Mouse (Mus musculus) testis, adult 2 months (tissue): ENCODE measurements around the gene Dhh. TPM values are rescaled to one million over a fixed set of nuclear protein-coding genes. Genes with fewer than 3 reads are reported as not detected.

ENCODE experiments used
- H3K27ac ChIP-seq: fragments of 200-500 bp; 2 replicates; pipeline ENCODE4 v1.5.1; 2012; ENCODE audit warnings: low read depth, low read length; ENCODE audit not compliant: control insufficient read depth, insufficient read depth
- H3K27me3 ChIP-seq: fragments of 200-500 bp; 2 replicates; pipeline ENCODE4 v1.6.1; 2012; ENCODE audit warnings: mild to moderate bottlenecking, low read length, moderate library complexity; ENCODE audit not compliant: control insufficient read depth, insufficient read depth
- H3K36me3 ChIP-seq: fragments of 200-500 bp; 2 replicates; pipeline ENCODE4 v1.6.1; 2012; ENCODE audit warnings: mild to moderate bottlenecking, low read length; ENCODE audit not compliant: control insufficient read depth, insufficient read depth
- H3K4me1 ChIP-seq: fragments of 200-500 bp; 2 replicates; pipeline ENCODE4 v1.6.1; 2012; ENCODE audit warnings: low read length; ENCODE audit not compliant: control insufficient read depth, insufficient read depth
- H3K4me3 ChIP-seq: fragments of 200-500 bp; 2 replicates; pipeline ENCODE4 v1.5.1; 2012; ENCODE audit warnings: low read depth, mild to moderate bottlenecking, low read length, moderate library complexity, mixed read lengths; ENCODE audit not compliant: control insufficient read depth
- CTCF ChIP-seq: fragments of 200-500 bp; IDR thresholded peaks from 2 replicates; pipeline ENCODE4 v1.5.1; 2012; ENCODE audit warnings: low read depth, mild to moderate bottlenecking, inconsistent platforms, low read length, moderate library complexity; ENCODE audit not compliant: control insufficient read depth, insufficient read depth, insufficient replicate concordance
- POLR2A ChIP-seq: fragments of 200-500 bp; IDR thresholded peaks from 2 replicates; pipeline ENCODE4 v1.6.1; 2012; ENCODE audit warnings: low read depth, mild to moderate bottlenecking, inconsistent platforms, low read length, moderate library complexity; ENCODE audit not compliant: control insufficient read depth
- polyA plus RNA-seq: library from polyadenylated mRNA; depleted of rRNA; stranded (reverse); fragments of >200 nt; gene quantifications from 2 replicates; pipeline ENCODE4 v1.2.3, GENCODE M21; 2012

Dhh gene
- polyA plus RNA-seq, 1 experiment: 10.8 TPM

GRCm38 (mm10) chr15:98853161-98853937 lies 45.0 kb downstream of the Dhh start:
- Histone ChIP-seq H3K4me1 (no peaks in the 10 kb centered on the region), H3K36me3 (peaks cover 2% of the 10 kb centered on the region; the same call in 1 of the 2 replicates), H3K27me3 (no peaks in the 10 kb centered on the region), H3K4me3 (no peak overlapping the region), H3K27ac (no peak overlapping the region)
- no peak for TF ChIP-seq POLR2A
- no peak for TF ChIP-seq CTCF

- TF ChIP-seq CTCF (no peak), POLR2A (no peak)
- no peak overlapping the region for H3K4me3 ChIP-seq
- no peak overlapping the region for H3K27ac ChIP-seq
- peaks cover 2% of the 10 kb centered on the region; the same call in 1 of the 2 replicates for H3K36me3 ChIP-seq
- H3K27me3 ChIP-seq: no peaks in the 10 kb centered on the region
- H3K4me1 ChIP-seq: no peaks in the 10 kb centered on the region
Measured at GRCm38 (mm10) chr15:98852733-98853132, 45.6 kb downstream of the Dhh start.

DNA sequence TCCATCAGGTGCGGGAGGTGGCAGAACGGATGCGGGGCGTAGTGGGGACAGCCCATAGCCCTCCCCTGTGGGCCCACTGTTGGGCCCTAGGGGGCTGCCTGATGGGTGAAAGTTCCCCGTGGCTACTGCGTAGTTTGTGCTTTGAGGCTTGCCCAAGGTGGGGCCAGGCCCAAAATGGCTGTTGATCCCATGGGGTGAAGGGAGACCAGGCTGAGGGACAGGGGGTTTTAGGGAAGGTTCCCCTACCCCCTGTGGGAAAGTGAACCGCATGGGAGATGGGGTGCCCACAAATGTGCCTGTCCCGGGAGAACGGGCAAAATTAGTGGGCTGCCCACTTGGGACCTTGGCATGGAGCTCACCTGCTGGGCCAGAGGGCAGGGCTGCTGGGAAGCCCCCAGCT lies 46.3 kb downstream of the Dhh start:
- no peak overlapping the region for H3K27ac ChIP-seq
- peaks cover 2% of the 10 kb centered on the region; the same call in 1 of the 2 replicates for H3K36me3 ChIP-seq
- no peaks in the 10 kb centered on the region for H3K27me3 ChIP-seq
- H3K4me3 ChIP-seq: no peak overlapping the region
- TF ChIP-seq CTCF: no peak
- TF ChIP-seq POLR2A: no peak
- no peaks in the 10 kb centered on the region for H3K4me1 ChIP-seq

GRCm38 (mm10) chr15:98851229-98851818 lies 47.0 kb downstream of the Dhh start:
- H3K27me3 ChIP-seq: no peaks in the 10 kb centered on the region
- no peak for TF ChIP-seq POLR2A
- TF ChIP-seq CTCF: no peak
- no peaks in the 10 kb centered on the region for H3K4me1 ChIP-seq
- H3K27ac ChIP-seq: no peak overlapping the region
- H3K36me3 ChIP-seq: peaks cover 2% of the 10 kb centered on the region; the same call in 1 of the 2 replicates
- H3K4me3 ChIP-seq: no peak overlapping the region

DNA sequence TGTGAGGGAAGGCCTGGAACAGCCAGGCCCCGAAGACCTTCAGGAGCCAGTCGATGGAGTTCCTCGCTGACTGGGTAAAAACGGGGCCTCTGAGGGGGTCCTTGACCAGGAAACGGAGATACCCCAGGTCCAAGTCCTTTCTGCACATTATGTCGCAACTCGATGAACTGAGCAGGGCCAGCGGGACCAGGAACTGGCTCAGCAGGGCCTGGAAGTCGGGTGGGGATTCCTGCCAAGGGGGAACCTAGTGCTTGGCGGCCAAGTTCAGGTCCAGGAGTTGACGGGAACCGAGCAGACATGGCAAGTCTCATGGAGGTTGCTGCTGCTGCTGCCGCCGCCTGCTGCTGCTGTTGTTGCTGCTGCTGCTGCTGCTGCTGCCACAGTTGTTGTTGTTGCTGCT lies 47.7 kb downstream of the Dhh start:
- Histone ChIP-seq H3K27ac (no peak overlapping the region), H3K27me3 (no peaks in the 10 kb centered on the region), H3K4me1 (no peaks in the 10 kb centered on the region), H3K4me3 (no peak overlapping the region), H3K36me3 (peaks cover 4% of the 10 kb centered on the region)
- TF ChIP-seq CTCF (no peak), POLR2A (no peak)

DNA sequence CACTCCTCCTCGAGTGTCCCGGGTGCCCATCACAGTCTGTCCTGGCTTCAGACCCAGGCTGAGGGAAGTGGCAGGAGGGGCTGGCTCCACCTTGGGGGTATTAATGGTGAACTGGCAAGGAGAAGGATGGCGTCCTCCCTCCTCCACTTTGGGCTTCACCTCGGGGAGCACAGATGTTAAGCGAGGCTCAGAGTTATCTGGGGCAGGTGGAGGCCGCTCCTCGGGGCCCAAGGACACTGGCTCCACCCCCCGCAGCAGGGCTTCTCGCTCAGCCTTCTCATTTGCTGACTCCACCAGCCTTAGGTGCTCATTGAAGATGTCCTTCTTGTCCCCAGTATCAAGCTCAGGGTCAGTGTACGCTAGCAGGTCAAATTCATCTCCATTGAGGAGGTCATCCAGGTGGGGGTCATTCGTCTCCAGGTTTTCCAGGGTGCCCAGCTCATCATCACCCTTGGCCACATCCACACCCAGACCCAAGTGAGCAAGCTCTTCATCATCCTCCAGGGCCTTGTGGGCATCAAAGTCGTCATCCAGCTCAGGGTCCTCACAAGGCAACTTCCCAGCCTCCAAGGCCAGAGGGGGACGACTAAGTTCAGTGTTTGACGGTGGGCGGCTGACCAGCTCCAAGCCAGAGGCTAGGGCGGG lies 48.3 kb downstream of the Dhh start:
- H3K4me1 ChIP-seq: no peaks in the 10 kb centered on the region
- no peaks in the 10 kb centered on the region for H3K27me3 ChIP-seq
- no peak overlapping the region for H3K4me3 ChIP-seq
- H3K27ac ChIP-seq: no peak overlapping the region
- peaks cover 4% of the 10 kb centered on the region for H3K36me3 ChIP-seq
- no peak for TF ChIP-seq CTCF
- no peak for TF ChIP-seq POLR2A

DNA sequence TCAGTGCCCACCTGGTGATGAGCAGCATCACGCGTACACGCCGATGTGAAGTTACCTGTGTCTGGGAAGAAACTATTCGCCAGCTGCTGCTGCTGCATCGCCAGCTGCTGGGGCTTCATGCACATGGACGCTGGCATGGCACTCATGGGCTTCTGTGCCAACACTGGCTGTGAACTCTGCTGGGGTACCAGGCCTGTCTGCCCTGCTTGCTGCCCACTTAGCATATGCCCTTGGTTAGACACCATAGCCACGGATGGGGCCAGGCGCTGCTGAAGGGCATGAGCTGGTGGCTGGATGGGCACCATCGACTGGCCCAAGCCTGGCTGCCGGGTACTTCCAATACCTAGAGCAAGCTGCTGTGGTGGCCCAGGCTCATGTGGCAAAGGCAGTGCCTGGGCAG lies 49.2 kb downstream of the Dhh start:
- peak overlapping the region; percentile 37; the same call in 1 of the 2 replicates for H3K4me3 ChIP-seq
- H3K36me3 ChIP-seq: peaks cover 4% of the 10 kb centered on the region
- H3K27me3 ChIP-seq: no peaks in the 10 kb centered on the region
- H3K27ac ChIP-seq: no peak overlapping the region
- H3K4me1 ChIP-seq: no peaks in the 10 kb centered on the region
- no peak for TF ChIP-seq CTCF
- no peak for TF ChIP-seq POLR2A
